Mouse (Mus musculus) bone marrow, adult 2 months (tissue): ENCODE data around the gene Epm2aip1.

Experiments used
- CTCF ChIP-seq: fragments of 200-500 bp; IDR thresholded peaks from 2 replicates; pipeline ENCODE4 v1.5.1; 2011; ENCODE audit warnings: low read length, control low read depth; ENCODE audit not compliant: control insufficient read depth, insufficient read depth
- POLR2A ChIP-seq: fragments of 200-500 bp; IDR thresholded peaks from 2 replicates; pipeline ENCODE4 v1.6.1; 2011; ENCODE audit warnings: low read depth, mild to moderate bottlenecking, control low read depth, low read length, borderline replicate concordance; ENCODE audit not compliant: control insufficient read depth

DNA sequence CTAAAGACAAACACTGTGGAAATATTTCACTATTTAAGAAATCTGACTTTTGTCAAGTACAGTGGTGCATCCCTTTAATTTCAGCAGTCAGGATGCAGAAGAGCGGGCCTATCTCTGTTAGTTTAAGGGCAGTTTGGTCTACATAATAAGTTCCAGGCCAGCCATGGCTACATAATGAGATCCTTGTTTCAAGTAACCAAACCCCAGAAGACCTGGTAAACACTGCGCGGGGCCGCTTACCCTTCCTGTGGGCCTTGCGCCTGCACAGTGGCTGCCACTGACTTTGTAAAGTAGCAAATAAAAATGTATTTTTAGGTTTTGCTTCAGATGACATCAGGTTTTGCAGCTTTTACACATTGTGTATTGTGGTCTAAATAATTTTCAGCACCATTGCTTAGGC, 48.3 kb upstream of the Epm2aip1 start:
- TF ChIP-seq CTCF (no peak), POLR2A (no peak)
